Mouse (Mus musculus): ENCODE data around the gene Tjp3.

DNA sequence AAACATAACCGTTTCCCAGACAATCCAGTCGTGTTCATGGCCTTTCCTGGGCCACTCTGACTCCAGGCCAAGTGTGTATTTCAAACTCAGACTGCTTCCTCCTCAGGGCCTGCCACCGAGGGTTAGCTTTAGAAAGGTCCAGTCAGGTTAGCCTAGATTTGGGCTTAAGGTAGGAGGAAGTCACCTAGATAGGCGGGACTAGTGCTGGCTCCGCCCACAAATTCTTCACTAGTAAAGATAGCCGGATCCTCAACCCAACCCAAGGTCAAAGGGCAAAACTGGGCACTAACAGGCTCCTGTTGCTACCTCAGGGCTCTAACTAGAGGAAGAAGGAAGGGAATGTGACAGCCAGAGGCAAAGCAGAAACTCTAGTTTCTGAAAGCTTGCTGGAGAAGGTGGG lies 4.8 kb downstream of the Tjp3 start:
- TF ChIP-seq CTCF (IDR thresholded peaks at IDR 0.05; ENCODE audit: extremely low read depth, insufficient read depth, low read length) (no peak), POLR2A (IDR thresholded peaks at IDR 0.05; ENCODE audit: extremely low read depth, insufficient read depth, low read length) (no peak)
